Mouse (Mus musculus): ENCODE data around the gene Fam213a.

- TF ChIP-seq POLR2A (IDR thresholded peaks at IDR 0.05; ENCODE audit: low read depth, low read length) (no peak), CTCF (IDR thresholded peaks at IDR 0.05; ENCODE audit: extremely low read depth, insufficient read depth, insufficient read length, insufficient replicate concordance) (no peak)
Measured at GRCm38 (mm10) chr14:40955146-40955545, 58.4 kb downstream of the Fam213a start.
